Mouse (Mus musculus) hindbrain, embryonic 15.5 days (tissue): ENCODE measurements around the gene Scap. TPM values are rescaled to one million over a fixed set of nuclear protein-coding genes. Genes with fewer than 3 reads are reported as not detected.
"Not testable (repeated sequence)": the region's sequence is repeated elsewhere in the genome, so short reads cannot be mapped to it uniquely, and the experiment has no call there.

ENCODE experiments used
- ATAC-seq: fragments of 200-750 bp; cut with Nextera tagmentation; 2 replicates; pipeline ENCODE4 v1.8.0; 2017; ENCODE audit warnings: low read depth, moderate number of reproducible peaks, moderate TSS enrichment; ENCODE audit not compliant: low FRiP score
- H3K27ac ChIP-seq: fragments of 300-500 bp; sonication (generic); replicated peaks from 2 replicates; pipeline ENCODE4 v1.5.1; 2015; ENCODE audit warnings: mild to moderate bottlenecking, inconsistent platforms
- H3K27me3 ChIP-seq: fragments of 300-500 bp; sonication (generic); 2 replicates; pipeline ENCODE4 v1.6.1; 2015; ENCODE audit warnings: control low read depth, inconsistent platforms
- H3K36me3 ChIP-seq: fragments of 300-500 bp; sonication (generic); 2 replicates; pipeline ENCODE4 v1.6.1; 2015; ENCODE audit warnings: control low read depth, inconsistent platforms
- H3K4me1 ChIP-seq: fragments of 300-500 bp; sonication (generic); replicated peaks from 2 replicates; pipeline ENCODE4 v1.6.1; 2015; ENCODE audit warnings: control low read depth, inconsistent platforms
- H3K4me2 ChIP-seq: fragments of 300-500 bp; sonication (generic); 2 replicates; pipeline ENCODE4 v1.6.1; 2015; ENCODE audit warnings: moderate library complexity, mild to moderate bottlenecking, inconsistent platforms
- H3K4me3 ChIP-seq: fragments of 300-500 bp; sonication (generic); 2 replicates; pipeline ENCODE4 v1.5.1; 2015; ENCODE audit warnings: mild to moderate bottlenecking, inconsistent platforms
- H3K9ac ChIP-seq: fragments of 300-500 bp; sonication (generic); 2 replicates; pipeline ENCODE4 v1.6.1; 2015; ENCODE audit warnings: inconsistent platforms
- H3K9me3 ChIP-seq: fragments of 300-500 bp; sonication (generic); 2 replicates; pipeline ENCODE4 v1.6.1; 2016; ENCODE audit warnings: control low read depth, inconsistent platforms
- WGBS: fragments of 180-500 bp; shearing (Covaris S2); methylation state at CpG from one replicate; pipeline ENCODE4 v1.1.7; 2015; 5-methylcytosine and 5-hydroxymethylcytosine counted together
- polyA plus RNA-seq: library from polyadenylated mRNA; unstranded; fragments of >200 nt; fragmentation: Nextera tagmentation; extraction: Ambion mirVana; gene quantifications from 2 replicates; pipeline ENCODE4 v1.2.1, GENCODE M21; 2015

Gene Scap
- polyA plus RNA-seq, 1 experiment from 2014 or later, result 63.3 TPM

DNA sequence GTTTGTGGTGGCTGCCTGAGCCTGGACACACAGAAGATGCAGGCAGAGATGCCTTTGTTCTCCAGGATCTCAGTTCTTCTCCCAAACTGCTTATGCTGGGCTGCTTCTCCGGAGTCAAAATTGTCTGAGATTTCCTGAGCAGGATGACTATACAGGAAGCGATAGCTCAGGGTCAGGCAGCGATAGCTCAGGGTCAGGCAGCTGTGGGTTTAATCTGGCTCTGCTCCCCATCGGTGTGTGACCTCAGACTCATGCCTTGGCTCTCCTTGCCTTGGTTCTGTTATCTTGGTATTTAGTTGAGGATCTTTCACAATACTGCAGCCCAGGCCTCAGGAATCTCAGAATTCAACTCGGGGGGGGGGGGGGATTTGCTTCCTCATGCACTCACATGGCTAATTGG, 33.7 kb downstream of the Scap start:
- Histone ChIP-seq H3K9me3 (no peaks in the 10 kb centered on the region), H3K9ac (no peak overlapping the region), H3K27ac (no peak overlapping the region), H3K36me3 (peaks cover 29% of the 10 kb centered on the region), H3K27me3 (no peaks in the 10 kb centered on the region), H3K4me1 (no peaks in the 10 kb centered on the region), H3K4me3 (no peak overlapping the region), H3K4me2 (no peak overlapping the region)
- no peak for ATAC-seq
- WGBS, result 86% methylated on average over 5 of the region's 5 CpGs

DNA sequence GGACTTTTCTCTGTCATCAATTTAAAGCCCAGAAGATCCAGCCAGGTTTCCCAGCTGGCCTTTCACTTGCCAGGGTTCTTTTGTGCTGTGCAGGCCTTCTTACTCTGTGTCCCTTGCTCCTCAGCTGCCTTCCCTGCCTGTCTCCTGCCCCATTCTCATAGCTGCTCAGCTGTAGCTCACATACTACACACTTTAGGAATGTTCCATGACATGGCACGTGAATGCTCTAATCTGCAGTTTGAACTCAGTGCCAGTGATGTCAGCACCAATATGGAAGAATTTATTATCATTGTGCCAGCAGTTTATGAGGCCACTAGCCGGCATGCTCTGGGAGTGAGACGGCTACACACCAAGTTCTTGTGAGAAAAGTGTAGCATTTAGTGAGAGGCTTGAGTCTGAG, 36.8 kb downstream of the Scap start:
- no peak overlapping the region for H3K9ac ChIP-seq
- no peak overlapping the region for H3K4me3 ChIP-seq
- H3K4me2 ChIP-seq, result no peak overlapping the region
- 94% methylated on average over 3 of the region's 3 CpGs for WGBS
- H3K9me3 ChIP-seq, result no peaks in the 10 kb centered on the region
- no peak overlapping the region for H3K27ac ChIP-seq
- no peak for ATAC-seq
- peaks cover 24% of the 10 kb centered on the region for H3K36me3 ChIP-seq
- no peaks in the 10 kb centered on the region for H3K4me1 ChIP-seq
- H3K27me3 ChIP-seq, result no peaks in the 10 kb centered on the region

DNA sequence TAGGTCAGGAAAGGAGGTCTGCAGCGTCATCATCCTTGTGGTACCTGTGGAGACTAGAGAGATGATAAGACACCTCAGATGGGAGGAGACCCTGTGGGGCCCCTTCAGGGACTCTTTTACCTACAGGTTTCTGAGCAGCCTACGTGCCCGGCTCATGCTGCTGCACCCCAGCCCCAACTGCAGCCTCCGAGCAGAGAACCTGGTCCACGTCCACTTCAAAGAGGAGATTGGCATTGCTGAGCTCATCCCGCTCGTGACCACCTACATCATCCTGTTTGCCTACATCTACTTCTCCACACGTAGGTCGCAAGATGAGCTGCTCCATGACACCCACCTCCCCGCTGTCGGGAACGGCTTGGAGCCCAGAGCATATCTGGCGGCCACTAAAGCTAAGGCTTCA, 40.8 kb downstream of the Scap start:
- 95% methylated on average over 13 of the region's 13 CpGs for WGBS
- no peak overlapping the region for H3K27ac ChIP-seq
- no peak overlapping the region for H3K4me3 ChIP-seq
- H3K4me2 ChIP-seq, result no peak overlapping the region
- no peak overlapping the region for H3K9ac ChIP-seq
- no peaks in the 10 kb centered on the region for H3K27me3 ChIP-seq
- H3K4me1 ChIP-seq, result no peaks in the 10 kb centered on the region
- H3K36me3 ChIP-seq, result peaks cover 44% of the 10 kb centered on the region
- H3K9me3 ChIP-seq, result no peaks in the 10 kb centered on the region
- ATAC-seq, result no peak

DNA sequence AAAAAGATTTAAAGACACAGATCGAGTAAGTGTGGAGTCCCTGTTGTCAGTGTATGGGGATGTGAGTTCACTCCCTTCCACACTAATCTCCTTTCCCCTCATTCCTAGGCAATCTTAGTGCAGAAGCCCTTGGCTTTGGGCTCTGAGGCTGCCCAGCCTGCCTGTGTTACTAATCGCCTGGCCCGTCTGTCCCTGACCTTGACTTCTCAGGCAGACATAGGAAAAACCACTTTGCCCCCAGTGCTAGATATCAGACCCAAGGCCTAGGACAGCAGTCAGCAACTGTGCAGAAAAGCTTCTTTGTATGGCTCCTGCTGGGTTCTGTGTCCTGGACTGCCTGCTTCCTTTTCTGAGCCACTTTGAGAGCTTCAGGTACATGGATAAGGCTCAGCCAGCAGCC, 42.6 kb downstream of the Scap start:
- no peaks in the 10 kb centered on the region for H3K27me3 ChIP-seq
- WGBS, result 97% methylated on average over 3 of the region's 3 CpGs
- no peaks in the 10 kb centered on the region for H3K9me3 ChIP-seq
- H3K4me3 ChIP-seq, result no peak overlapping the region
- no peak overlapping the region for H3K4me2 ChIP-seq
- no peak overlapping the region for H3K27ac ChIP-seq
- no peak overlapping the region for H3K9ac ChIP-seq
- H3K4me1 ChIP-seq, result no peaks in the 10 kb centered on the region
- peaks cover 50% of the 10 kb centered on the region for H3K36me3 ChIP-seq
- ATAC-seq, result no peak

DNA sequence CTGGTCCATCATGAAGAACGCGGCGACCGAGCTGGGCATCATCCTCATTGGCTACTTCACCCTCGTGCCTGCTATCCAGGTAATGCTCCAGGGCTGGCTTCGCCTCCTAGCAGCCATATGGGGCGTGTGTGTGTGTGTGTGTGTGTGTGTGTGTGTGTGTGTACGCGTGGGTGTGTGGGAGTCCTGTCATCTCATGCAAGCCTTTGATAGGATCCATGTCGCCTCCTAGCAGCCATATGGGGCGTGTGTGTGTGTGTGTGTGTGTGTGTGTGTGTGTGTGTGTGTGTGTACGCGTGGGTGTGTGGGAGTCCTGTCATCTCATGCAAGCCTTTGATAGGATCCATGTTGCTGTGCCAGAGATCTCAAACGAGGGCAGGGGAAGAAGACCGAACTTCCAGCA, 44.6 kb downstream of the Scap start:
- H3K4me1 ChIP-seq, H3K27me3 ChIP-seq, ATAC-seq, H3K4me3 ChIP-seq, H3K9me3 ChIP-seq, H3K27ac ChIP-seq, H3K9ac ChIP-seq, H3K4me2 ChIP-seq: not testable (repeated sequence)
- H3K36me3 ChIP-seq, result peaks cover 53% of the 10 kb centered on the region
- 88% methylated on average over 15 of the region's 15 CpGs for WGBS

DNA sequence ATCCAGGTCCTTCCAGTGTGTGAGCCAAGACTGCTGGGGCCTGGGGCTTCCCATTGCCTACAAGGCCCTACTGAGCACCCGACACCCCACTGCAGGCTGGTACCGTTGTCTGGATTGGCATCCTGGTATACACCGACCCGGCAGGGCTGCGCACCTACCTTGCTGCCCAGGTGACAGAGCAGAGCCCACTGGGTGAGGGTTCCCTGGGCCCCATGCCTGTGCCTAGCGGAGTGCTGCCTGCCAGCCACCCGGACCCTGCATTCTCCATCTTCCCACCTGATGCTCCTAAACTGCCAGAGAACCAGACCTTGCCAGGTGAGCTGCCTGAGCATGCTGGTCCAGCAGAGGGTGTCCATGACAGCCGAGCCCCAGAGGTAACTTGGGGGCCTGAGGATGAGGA, 46.3 kb downstream of the Scap start:
- Histone ChIP-seq H3K27ac (no peak overlapping the region), H3K4me3 (no peak overlapping the region), H3K9ac (no peak overlapping the region), H3K4me2 (no peak overlapping the region), H3K27me3 (no peaks in the 10 kb centered on the region), H3K9me3 (no peaks in the 10 kb centered on the region), H3K4me1 (no peaks in the 10 kb centered on the region), H3K36me3 (peaks cover 61% of the 10 kb centered on the region)
- no peak for ATAC-seq
- 96% methylated on average over 8 of the region's 8 CpGs for whole genome bisulfite sequencing

DNA sequence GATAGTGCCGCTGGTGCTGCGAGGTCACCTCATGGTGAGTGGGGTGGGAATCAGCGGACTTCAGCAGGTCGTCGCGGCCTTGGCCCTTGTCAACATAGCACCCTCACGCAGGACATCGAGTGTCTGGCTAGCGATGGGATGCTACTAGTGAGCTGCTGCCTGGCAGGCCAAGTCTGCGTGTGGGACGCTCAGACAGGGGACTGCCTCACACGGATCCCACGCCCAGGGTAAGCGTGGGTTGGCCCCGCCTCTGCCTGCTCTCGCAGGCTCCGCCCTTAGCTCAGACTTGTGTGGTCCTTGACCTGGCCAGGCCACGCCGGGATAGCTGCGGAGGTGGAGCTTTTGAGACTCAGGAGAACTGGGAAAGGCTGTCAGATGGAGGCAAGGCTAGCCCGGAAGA, 47.6 kb downstream of the Scap start:
- H3K4me3 ChIP-seq, result no peak overlapping the region

DNA sequence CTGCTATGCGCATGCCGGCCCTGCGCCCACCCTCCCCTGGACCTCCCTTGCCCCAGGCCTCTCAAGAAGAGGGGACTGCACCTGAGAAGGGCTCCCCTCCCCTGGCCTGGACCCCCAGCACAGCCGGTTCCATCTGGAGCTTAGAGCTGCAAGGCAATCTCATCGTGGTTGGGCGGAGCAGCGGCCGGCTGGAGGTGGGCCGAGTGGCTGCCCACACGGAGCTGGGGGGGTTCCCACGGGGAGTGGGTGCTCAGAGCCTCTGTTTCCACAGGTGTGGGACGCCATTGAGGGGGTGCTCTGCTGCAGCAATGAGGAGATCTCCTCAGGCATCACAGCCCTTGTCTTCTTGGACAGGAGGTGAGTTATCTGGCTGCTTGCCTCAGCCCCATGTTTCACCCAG, 48.2 kb downstream of the Scap start:
- Histone ChIP-seq H3K9me3 (no peaks in the 10 kb centered on the region), H3K9ac (no peak overlapping the region), H3K27ac (no peak overlapping the region), H3K36me3 (peaks cover 71% of the 10 kb centered on the region), H3K4me2 (no peak overlapping the region), H3K4me3 (no peak overlapping the region), H3K27me3 (no peaks in the 10 kb centered on the region), H3K4me1 (no peaks in the 10 kb centered on the region)
- 86% methylated on average over 12 of the region's 12 CpGs for WGBS
- no peak for ATAC-seq

More for the DNA sequence above, 47.6 kb downstream of the Scap start:
- H3K9ac ChIP-seq, result no peak overlapping the region
- no peak overlapping the region for H3K27ac ChIP-seq
- no peak; the same call in 1 of the 2 replicates for ATAC-seq
- H3K4me2 ChIP-seq, result no peak overlapping the region
- no peaks in the 10 kb centered on the region for H3K4me1 ChIP-seq
- peaks cover 71% of the 10 kb centered on the region for H3K36me3 ChIP-seq
- no peaks in the 10 kb centered on the region for H3K27me3 ChIP-seq
- WGBS, result 45% methylated on average over 21 of the region's 21 CpGs
- no peaks in the 10 kb centered on the region for H3K9me3 ChIP-seq

DNA sequence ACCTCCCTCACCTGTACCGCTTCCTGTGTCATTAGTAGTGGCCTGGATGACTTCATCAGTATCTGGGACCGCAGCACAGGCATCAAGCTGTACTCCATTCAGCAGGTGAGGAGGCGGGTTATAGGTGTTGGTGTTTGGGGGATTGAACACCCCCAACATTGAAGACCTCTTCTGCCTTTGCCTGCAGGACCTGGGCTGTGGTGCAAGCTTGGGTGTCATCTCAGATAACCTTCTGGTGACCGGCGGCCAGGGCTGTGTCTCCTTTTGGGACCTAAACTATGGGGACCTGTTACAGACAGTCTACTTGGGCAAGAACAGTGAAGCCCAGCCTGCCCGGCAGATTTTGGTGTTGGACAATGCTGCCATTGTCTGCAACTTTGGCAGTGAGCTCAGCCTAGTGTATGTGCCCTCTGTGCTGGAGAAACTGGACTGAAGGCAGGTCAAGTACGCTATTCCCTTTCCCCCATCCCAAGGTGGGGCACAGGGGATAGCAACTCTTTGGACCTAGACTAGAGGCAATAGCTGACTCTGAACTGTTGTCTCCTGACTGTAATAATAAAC, 51.4 kb downstream of the Scap start:
- Histone ChIP-seq H3K36me3 (peaks cover 73% of the 10 kb centered on the region), H3K4me2 (no peak overlapping the region), H3K27ac (no peak overlapping the region), H3K4me3 (no peak overlapping the region), H3K9me3 (no peaks in the 10 kb centered on the region), H3K9ac (no peak overlapping the region), H3K27me3 (no peaks in the 10 kb centered on the region), H3K4me1 (no peaks in the 10 kb centered on the region)
- 86% methylated on average over 7 of the region's 7 CpGs for WGBS
- ATAC-seq, result no peak

DNA sequence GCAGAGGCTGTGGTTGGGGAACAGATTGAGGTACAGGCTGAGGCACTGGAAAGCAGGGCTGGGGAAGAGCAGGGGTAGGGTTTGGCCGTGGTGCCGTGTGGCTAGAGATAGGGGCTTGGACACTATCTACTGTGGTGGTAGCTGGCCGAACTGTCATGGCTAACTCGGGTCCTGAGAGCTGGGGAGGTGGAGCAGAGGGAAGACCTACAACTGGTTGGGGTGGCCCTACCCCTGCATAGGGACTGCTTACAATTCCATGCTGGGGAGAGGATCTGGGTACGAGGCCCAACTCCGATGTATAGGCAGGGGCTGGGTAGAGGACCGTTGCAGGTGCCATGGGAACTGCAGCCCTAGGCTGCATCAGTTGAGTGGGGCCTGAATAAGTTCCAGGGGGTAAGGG, 54.9 kb downstream of the Scap start:
- ATAC-seq, result no peak
- WGBS, result 96% methylated on average over 7 of the region's 7 CpGs
- no peak overlapping the region for H3K27ac ChIP-seq
- no peak overlapping the region for H3K4me3 ChIP-seq
- H3K9ac ChIP-seq, result no peak overlapping the region
- H3K27me3 ChIP-seq, result no peaks in the 10 kb centered on the region
- no peaks in the 10 kb centered on the region for H3K4me1 ChIP-seq
- no peak overlapping the region for H3K4me2 ChIP-seq
- H3K36me3 ChIP-seq, result peaks cover 94% of the 10 kb centered on the region
- no peaks in the 10 kb centered on the region for H3K9me3 ChIP-seq

DNA sequence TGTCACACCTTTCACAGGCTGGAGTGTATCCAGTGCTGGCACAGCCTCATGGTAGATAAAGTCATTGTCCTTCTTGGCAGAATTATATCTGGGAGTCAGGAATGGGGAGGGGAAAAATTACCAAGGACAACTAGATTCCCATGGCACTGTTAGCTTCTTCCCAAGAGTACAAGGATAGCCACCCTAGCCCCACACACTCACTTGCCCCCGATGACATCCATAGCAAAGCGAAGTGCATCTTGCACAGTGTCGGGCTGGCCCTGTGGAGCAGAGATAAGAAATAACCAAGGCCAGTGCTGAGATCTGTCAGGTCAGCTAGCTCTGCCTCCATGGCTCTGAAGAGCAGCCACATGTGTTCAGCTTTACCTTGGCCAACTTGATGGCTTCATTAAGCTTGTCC, 57.8 kb downstream of the Scap start:
- Histone ChIP-seq H3K9me3 (no peaks in the 10 kb centered on the region), H3K9ac (no peak overlapping the region), H3K36me3 (peaks cover 71% of the 10 kb centered on the region), H3K4me1 (no peaks in the 10 kb centered on the region), H3K4me2 (no peak overlapping the region), H3K4me3 (no peak overlapping the region), H3K27me3 (no peaks in the 10 kb centered on the region), H3K27ac (no peak overlapping the region)
- WGBS, result 100% methylated on average over 3 of the region's 3 CpGs
- ATAC-seq, result no peak

DNA sequence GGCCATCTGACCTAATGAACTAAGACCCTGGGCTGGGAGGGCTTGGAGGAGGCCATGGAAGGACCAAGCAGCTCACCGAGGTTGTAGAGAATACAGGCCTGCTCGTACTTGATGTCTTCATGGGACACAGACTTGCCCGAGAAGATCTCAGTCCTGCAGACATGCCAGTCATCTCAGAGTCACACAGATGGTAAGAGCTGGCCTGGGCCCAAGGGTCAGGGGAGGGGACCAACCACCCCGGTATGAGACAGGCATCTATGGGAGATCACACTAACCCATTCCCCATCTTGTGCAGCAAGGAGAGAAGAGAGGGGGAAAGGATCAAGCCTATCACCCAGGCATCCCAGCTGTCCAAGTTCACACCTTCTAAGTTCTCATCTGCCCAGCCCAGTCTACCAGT, 60.2 kb downstream of the Scap start:
- Histone ChIP-seq H3K36me3 (peaks cover 63% of the 10 kb centered on the region), H3K27ac (no peak overlapping the region), H3K4me1 (no peaks in the 10 kb centered on the region), H3K4me3 (no peak overlapping the region), H3K27me3 (no peaks in the 10 kb centered on the region), H3K4me2 (no peak overlapping the region), H3K9me3 (no peaks in the 10 kb centered on the region), H3K9ac (no peak overlapping the region)
- ATAC-seq, result no peak
- WGBS, result 85% methylated on average over 4 of the region's 4 CpGs

DNA sequence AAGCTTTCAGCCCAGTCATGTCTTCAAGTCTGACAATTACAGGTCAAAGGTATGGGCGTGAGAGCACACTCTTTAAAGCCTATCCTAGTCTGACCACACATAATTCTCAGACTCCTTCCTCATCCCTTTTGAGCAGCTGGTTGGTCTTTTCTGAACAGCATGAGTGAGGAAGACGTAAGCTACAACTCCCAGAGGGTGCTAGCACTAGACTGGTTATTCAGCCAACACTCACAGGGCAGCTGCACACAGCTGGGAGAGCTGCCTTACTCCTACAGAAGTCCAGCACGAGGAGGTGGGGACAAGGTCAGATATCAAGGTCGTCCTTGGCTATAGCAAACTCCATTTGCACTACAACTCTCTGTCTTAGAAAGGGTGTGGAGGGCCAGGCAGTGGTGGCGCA, 67.6 kb downstream of the Scap start:
- ATAC-seq, result no peak
- Histone ChIP-seq H3K9me3 (no peaks in the 10 kb centered on the region), H3K36me3 (peaks cover 18% of the 10 kb centered on the region), H3K27ac (no peak overlapping the region), H3K9ac (no peak overlapping the region), H3K4me3 (no peak overlapping the region), H3K4me1 (peaks cover 3% of the 10 kb centered on the region; the same call in 1 of the 2 replicates), H3K27me3 (no peaks in the 10 kb centered on the region), H3K4me2 (no peak overlapping the region)
- WGBS, result 84% methylated on average over 5 of the region's 5 CpGs
